Mouse (Mus musculus): ENCODE data around the gene Hps3. TPM values are rescaled to one million over a fixed set of nuclear protein-coding genes. Genes with fewer than 3 reads are reported as not detected.
A peak's percentile ranks its signal among the peaks of the same experiment; 100 is the strongest.

The Hps3 gene
- total and polyA plus RNA-seq, 2 experiments from 2014 or later, result 9.3 to 16.3 TPM

DNA sequence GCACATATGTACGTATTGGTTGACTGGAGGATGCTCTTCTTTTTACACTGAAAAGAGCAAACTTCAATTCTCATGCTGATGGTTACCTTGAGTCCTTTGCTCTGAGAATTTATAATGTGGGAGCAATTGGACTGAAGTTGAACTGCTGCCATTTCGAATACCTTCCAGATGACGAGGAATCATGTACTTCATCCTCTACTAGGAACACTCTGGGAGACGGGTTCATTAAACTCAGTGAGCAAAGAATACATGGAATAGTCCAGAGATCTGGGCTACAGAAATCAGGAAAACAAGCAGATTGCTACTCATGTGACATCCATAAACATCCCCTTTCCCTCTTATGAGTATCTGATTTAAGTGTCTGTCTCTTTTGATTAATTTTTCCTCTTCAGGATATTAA is 954 bp upstream of the Hps3 start:
- no peak overlapping the region for H3K9ac ChIP-seq (replicated peaks; ENCODE audit: low read length, poor library complexity, severe bottlenecking)
- DNase-seq (ENCODE audit: low spot score), result no peak

GRCm38 (mm10) chr3:20033761-20034718 is 1.1 kb downstream of the Hps3 start:
- H3K27ac ChIP-seq (ENCODE audit: low read depth, low read length), result no peak overlapping the region
- no peak for TF ChIP-seq CTCF (IDR thresholded peaks at IDR 0.05)
- 22% methylated on average over 10 of the region's 10 CpGs for WGBS

More for the DNA sequence above, 954 bp upstream of the Hps3 start:
- ATAC-seq (ENCODE audit: low FRiP score), result no peak
- Histone ChIP-seq H3K9me3 (ENCODE audit: low read length) (no peaks in the 10 kb centered on the region), H3K36me3 (ENCODE audit: insufficient read depth, low read length) (no peaks in the 10 kb centered on the region), H3K4me2 (ENCODE audit: low read depth, low read length, poor library complexity, severe bottlenecking) (no peak overlapping the region), H3K4me1 (ENCODE audit: insufficient read depth, low read length) (peaks cover 7% of the 10 kb centered on the region; the same call in 1 of the 2 replicates), H3K27ac (ENCODE audit: low read depth, low read length) (no peak overlapping the region), H3K4me3 (ENCODE audit: low read depth, low read length) (no peak overlapping the region), H3K27me3 (ENCODE audit: insufficient read depth, low read length) (no peaks in the 10 kb centered on the region)
- WGBS, result 79% methylated on average over 4 of the region's 4 CpGs
- TF ChIP-seq CTCF (IDR thresholded peaks at IDR 0.05), result no peak

GRCm38 (mm10) chr3:20030807-20031206 is 4.3 kb downstream of the Hps3 start:
- Histone ChIP-seq H3K4me2 (ENCODE audit: low read depth, low read length, poor library complexity, severe bottlenecking) (no peak overlapping the region), H3K27me3 (ENCODE audit: insufficient read depth, low read length) (no peaks in the 10 kb centered on the region), H3K9ac (replicated peaks; ENCODE audit: low read length, poor library complexity, severe bottlenecking) (no peak overlapping the region), H3K27ac (ENCODE audit: low read depth, low read length) (no peak overlapping the region), H3K4me3 (ENCODE audit: low read depth, low read length) (no peak overlapping the region), H3K4me1 (ENCODE audit: insufficient read depth, low read length) (peaks cover 7% of the 10 kb centered on the region; the same call in 1 of the 2 replicates), H3K9me3 (ENCODE audit: low read length) (no peaks in the 10 kb centered on the region), H3K36me3 (ENCODE audit: insufficient read depth, low read length) (peaks cover 4% of the 10 kb centered on the region; the same call in 1 of the 2 replicates)
- ATAC-seq (ENCODE audit: low FRiP score) (no peak), DNase-seq (ENCODE audit: low spot score) (no peak)
- TF ChIP-seq CTCF (IDR thresholded peaks at IDR 0.05), result no peak
- WGBS, result 90% methylated on average over 6 of the region's 6 CpGs

More at GRCm38 (mm10) chr3:20033761-20034718, 1.1 kb downstream of the Hps3 start:
- Histone ChIP-seq H3K4me2 (ENCODE audit: low read depth, low read length, poor library complexity, severe bottlenecking) (peak overlapping the region; percentile 76), H3K9ac (replicated peaks; ENCODE audit: low read length, poor library complexity, severe bottlenecking) (peak overlapping the region; percentile 64), H3K27me3 (ENCODE audit: insufficient read depth, low read length) (no peaks in the 10 kb centered on the region), H3K9me3 (ENCODE audit: low read length) (no peaks in the 10 kb centered on the region), H3K4me1 (ENCODE audit: insufficient read depth, low read length) (peaks cover 7% of the 10 kb centered on the region; the same call in 1 of the 2 replicates), H3K4me3 (ENCODE audit: low read depth, low read length) (peak overlapping the region; percentile 90), H3K36me3 (ENCODE audit: insufficient read depth, low read length) (no peaks in the 10 kb centered on the region)
- DNase-seq (ENCODE audit: low spot score), result no peak
- no peak for ATAC-seq (ENCODE audit: low FRiP score)

DNA sequence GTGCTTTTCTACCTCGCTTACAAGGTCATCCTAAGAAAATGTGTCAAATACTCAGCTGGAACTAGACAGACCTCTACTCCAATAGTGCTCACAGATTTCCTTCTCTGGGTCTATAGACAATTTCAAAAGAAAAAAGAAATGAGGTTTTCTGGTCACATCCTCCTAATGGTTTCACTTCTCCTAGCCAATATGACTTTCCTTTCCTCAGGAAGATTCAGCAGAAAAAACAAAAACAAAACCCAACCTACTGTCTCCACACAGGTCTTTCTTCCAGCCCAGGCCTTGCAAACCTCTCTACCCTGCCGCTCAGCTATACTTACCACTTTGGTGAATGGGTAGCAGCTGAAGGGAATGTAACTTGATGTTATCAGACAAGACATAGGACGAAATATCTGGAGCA is 6.5 kb downstream of the Hps3 start:
- Histone ChIP-seq H3K4me1 (ENCODE audit: insufficient read depth, low read length) (peaks cover under 1% of the 10 kb centered on the region; the same call in 1 of the 2 replicates), H3K9me3 (ENCODE audit: low read length) (no peaks in the 10 kb centered on the region), H3K27me3 (ENCODE audit: insufficient read depth, low read length) (no peaks in the 10 kb centered on the region), H3K4me3 (ENCODE audit: low read depth, low read length) (no peak overlapping the region), H3K27ac (ENCODE audit: low read depth, low read length) (no peak overlapping the region), H3K4me2 (ENCODE audit: low read depth, low read length, poor library complexity, severe bottlenecking) (no peak overlapping the region), H3K36me3 (ENCODE audit: insufficient read depth, low read length) (peaks cover 16% of the 10 kb centered on the region), H3K9ac (replicated peaks; ENCODE audit: low read length, poor library complexity, severe bottlenecking) (no peak overlapping the region)
- no peak for DNase-seq (ENCODE audit: low spot score)
- ATAC-seq (ENCODE audit: low FRiP score), result no peak
- whole genome bisulfite sequencing, result 95% methylated on average over 3 of the region's 3 CpGs
- no peak for TF ChIP-seq CTCF (IDR thresholded peaks at IDR 0.05)

- no peak for TF ChIP-seq CTCF (IDR thresholded peaks at IDR 0.05)
- Histone ChIP-seq H3K9me3 (ENCODE audit: low read length) (no peaks in the 10 kb centered on the region), H3K36me3 (ENCODE audit: insufficient read depth, low read length) (peaks cover 23% of the 10 kb centered on the region), H3K4me1 (ENCODE audit: insufficient read depth, low read length) (no peaks in the 10 kb centered on the region), H3K4me3 (ENCODE audit: low read depth, low read length) (no peak overlapping the region), H3K27ac (ENCODE audit: low read depth, low read length) (no peak overlapping the region), H3K4me2 (ENCODE audit: low read depth, low read length, poor library complexity, severe bottlenecking) (no peak overlapping the region), H3K27me3 (ENCODE audit: insufficient read depth, low read length) (no peaks in the 10 kb centered on the region), H3K9ac (replicated peaks; ENCODE audit: low read length, poor library complexity, severe bottlenecking) (no peak overlapping the region)
- ATAC-seq (ENCODE audit: low FRiP score), result no peak
- 92% methylated on average over 5 of the region's 5 CpGs for WGBS
- DNase-seq (ENCODE audit: low spot score), result no peak
Observed at GRCm38 (mm10) chr3:20027788-20028187, 7.3 kb downstream of the Hps3 start.
